Mouse (Mus musculus): ENCODE data around the gene Polr3h. TPM values are rescaled to one million over a fixed set of nuclear protein-coding genes. Genes with fewer than 3 reads are reported as not detected.

Gene Polr3h
- polyA plus RNA-seq, 1 experiment: 12.4 TPM

DNA sequence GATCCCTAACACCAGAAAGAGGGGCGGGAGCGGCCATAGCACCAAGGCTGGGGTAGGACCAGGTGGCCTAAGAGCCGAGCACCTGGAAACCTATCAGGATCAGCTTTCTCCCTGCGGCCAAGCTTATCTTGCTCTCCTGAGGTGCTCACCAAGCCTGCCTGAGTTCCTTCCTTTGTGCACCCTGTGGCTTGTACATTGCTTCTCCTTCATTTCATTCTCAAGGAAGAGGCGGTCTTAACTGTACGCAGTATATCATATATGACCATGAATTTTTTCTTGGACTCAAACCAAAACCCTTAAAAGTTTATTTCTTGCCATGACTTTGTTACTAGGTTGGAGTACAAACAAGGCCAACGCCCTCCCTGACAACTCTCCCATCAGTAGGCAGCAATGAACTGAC, 61.8 kb downstream of the Polr3h start:
- H3K27ac ChIP-seq (ENCODE audit: control insufficient read depth, insufficient read depth, low read depth, low read length, poor library complexity): no peak overlapping the region
- no peak for TF ChIP-seq CTCF (IDR thresholded peaks at IDR 0.05; ENCODE audit: control insufficient read depth, insufficient read depth, low read length)
- TF ChIP-seq POLR2A (IDR thresholded peaks at IDR 0.05; ENCODE audit: borderline replicate concordance, control insufficient read depth, low read depth, low read length): no peak
- no peak overlapping the region for H3K4me3 ChIP-seq (replicated peaks; ENCODE audit: control insufficient read depth, low read depth, low read length)
- WGBS: 71% methylated on average over 7 of the region's 7 CpGs
- H3K4me1 ChIP-seq (ENCODE audit: control insufficient read depth, insufficient read depth, low read length): no peaks in the 10 kb centered on the region; the same call in 1 of the 2 replicates

DNA sequence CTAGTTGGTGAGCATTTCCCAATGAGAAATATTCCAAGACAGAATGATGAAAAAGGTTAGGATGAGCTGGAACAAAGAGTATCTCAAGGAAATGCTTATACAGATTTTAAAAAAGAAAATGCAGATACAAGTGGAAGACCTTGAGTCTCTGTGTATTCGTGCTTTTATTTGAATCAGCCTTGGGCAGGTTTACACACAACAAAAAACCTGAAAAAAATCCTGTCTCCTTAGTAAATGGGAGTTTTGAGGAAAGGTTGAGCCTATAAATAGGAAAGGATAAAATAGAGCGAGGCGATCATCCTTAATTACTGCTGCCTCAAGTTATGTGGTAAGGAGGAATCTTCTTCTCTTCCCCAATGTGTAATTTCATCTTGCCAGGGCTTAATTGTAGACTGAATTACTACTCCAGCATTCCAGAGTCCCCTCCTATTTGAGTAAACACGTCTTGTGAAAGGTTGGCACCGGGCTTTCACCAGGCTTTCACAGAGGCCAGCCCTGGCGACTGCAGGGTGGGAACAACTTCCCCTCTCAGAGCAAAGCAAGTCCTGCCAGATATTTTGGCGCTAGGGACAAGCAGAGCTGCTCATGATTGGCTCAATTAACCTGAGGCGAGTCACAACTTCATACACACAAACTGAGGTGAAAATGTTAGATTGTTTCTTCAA, 65.4 kb downstream of the Polr3h start:
- WGBS: 21% methylated on average over 8 of the region's 8 CpGs
- H3K4me1 ChIP-seq (ENCODE audit: control insufficient read depth, insufficient read depth, low read length): no peaks in the 10 kb centered on the region; the same call in 1 of the 2 replicates
- TF ChIP-seq CTCF (IDR thresholded peaks at IDR 0.05; ENCODE audit: control insufficient read depth, insufficient read depth, low read length) (no peak), POLR2A (IDR thresholded peaks at IDR 0.05; ENCODE audit: borderline replicate concordance, control insufficient read depth, low read depth, low read length) (no peak)
- peak overlapping the region; percentile 29 for H3K27ac ChIP-seq (ENCODE audit: control insufficient read depth, insufficient read depth, low read depth, low read length, poor library complexity)
- H3K4me3 ChIP-seq (replicated peaks; ENCODE audit: control insufficient read depth, low read depth, low read length): no peak overlapping the region

DNA sequence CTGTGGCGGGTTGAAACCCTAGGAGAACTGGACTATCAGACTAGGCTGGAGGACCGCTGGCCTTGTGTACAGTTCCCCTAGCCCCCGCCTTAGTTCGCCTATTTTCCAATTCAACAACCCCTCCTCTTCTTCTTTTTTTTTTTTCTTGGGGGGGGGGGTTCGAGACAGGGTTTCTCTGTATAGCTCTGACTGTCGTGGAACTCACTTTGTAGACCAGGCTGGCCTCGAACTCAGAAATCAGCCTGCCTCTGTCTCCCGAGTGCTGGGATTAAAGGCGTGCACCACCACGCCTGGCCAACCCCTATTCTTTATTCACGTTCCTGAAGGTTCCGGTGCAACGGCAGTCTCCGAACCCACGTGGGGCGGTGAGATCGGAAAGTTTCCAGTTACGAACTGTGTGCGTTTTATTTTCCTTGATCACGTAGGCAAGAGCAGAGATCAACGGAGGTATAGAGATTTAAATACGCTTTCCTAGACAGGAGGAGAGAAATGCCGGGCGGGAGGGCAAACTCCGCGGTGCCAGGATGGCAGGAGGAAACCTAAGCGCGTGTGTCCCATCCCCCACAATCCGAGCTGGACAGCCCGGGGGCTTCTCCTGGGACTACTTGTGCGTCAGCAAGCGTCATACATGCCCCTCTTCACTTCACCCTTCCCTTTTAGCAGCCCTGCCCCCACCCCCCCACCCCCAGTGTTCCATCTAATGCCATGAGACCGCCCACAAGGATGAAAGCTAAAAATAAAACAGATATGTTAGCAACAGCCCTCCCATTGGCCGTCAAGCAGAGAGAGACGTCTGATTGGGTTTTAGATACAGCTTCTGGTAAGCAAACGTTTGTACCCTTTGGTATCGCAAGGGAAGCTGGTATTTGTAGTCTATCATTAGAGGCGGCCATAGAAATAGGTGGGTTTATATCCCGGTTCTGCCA, 66.4 kb downstream of the Polr3h start:
- under 1% methylated on average over 39 of the region's 39 CpGs for WGBS
- Histone ChIP-seq H3K4me1 (ENCODE audit: control insufficient read depth, insufficient read depth, low read length) (peaks cover 2% of the 10 kb centered on the region; the same call in 1 of the 2 replicates), H3K4me3 (replicated peaks; ENCODE audit: control insufficient read depth, low read depth, low read length) (peak overlapping the region; percentile 93), H3K27ac (ENCODE audit: control insufficient read depth, insufficient read depth, low read depth, low read length, poor library complexity) (peak overlapping the region; percentile 94)
- TF ChIP-seq POLR2A (IDR thresholded peaks at IDR 0.05; ENCODE audit: borderline replicate concordance, control insufficient read depth, low read depth, low read length) (peak; percentile 35; the same call in 1 of the 2 replicates), CTCF (IDR thresholded peaks at IDR 0.05; ENCODE audit: control insufficient read depth, insufficient read depth, low read length) (no peak)

DNA sequence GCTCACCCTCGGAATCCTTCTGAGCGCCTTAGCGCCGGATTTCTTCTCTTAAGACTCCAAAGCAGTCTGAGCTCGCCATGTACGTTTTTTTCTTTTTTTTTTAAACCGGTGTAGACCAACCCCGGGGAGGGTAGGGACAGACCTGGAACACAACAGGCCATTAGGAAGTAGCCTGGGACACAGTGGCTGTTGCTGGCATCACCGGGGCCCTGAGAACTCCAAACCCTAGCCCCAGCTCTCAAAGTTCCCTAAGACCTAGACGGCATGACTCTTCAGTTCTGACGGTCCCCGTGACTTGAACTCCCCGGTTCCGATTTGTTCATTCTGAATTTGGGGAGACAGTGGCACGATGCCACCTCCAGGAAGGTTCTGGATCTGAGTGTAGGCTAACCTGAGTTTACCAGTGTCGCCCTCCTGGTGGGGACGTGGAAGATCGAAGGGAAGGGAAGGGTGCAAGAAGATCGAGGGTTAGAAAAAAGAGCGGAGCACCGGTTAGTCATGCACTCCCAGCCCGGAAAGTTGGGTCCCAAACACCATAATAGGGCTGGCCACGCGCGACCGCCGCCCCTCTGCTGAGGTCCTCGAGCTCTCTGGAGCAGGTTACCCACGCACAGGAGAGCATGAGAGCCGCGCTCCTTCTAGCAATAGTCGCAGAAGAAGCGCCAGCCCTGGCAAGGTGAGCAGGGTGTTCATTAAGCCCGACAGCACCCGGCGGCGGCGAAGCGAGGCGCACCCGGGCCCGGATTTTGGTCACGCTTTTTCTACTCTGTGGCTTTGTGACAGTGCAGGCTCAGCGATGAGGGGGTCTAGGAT, 67.3 kb downstream of the Polr3h start, which contains the start of gene Tob2:
Tob2 (minus strand) TSS at position 280 of the 813 bp plus-strand sequence.
- TF ChIP-seq POLR2A (IDR thresholded peaks at IDR 0.05; ENCODE audit: borderline replicate concordance, control insufficient read depth, low read depth, low read length) (peak; percentile 47; the same call in 1 of the 2 replicates), CTCF (IDR thresholded peaks at IDR 0.05; ENCODE audit: control insufficient read depth, insufficient read depth, low read length) (no peak)
- peaks cover 2% of the 10 kb centered on the region; the same call in 1 of the 2 replicates for H3K4me1 ChIP-seq (ENCODE audit: control insufficient read depth, insufficient read depth, low read length)
- WGBS: under 1% methylated on average over 44 of the region's 44 CpGs
- peak within 1 kb of the TSS; percentile 94 for H3K27ac ChIP-seq (ENCODE audit: control insufficient read depth, insufficient read depth, low read depth, low read length, poor library complexity)
- peak within 1 kb of the TSS; percentile 93 for H3K4me3 ChIP-seq (replicated peaks; ENCODE audit: control insufficient read depth, low read depth, low read length)

DNA sequence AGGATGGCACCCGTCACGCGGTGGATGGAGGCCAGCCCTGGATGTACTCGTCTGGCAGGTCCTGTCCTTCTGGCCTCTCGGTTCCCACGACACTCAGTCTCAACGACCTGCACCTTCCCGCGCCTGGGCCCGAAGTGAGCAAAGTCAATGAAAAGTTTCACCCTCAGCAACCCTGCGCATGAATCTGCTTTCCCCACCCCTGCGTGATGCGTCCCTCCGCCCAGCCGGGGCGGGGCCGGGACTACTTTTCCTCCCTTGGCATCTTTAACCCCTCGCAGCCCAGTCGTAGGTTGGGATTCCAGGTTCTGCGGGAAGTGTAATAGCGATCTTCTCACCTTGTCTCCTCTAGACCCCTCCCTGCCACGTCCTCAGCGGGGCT, 67.9 kb downstream of the Polr3h start:
- H3K4me3 ChIP-seq (replicated peaks; ENCODE audit: control insufficient read depth, low read depth, low read length): peak overlapping the region; percentile 93
- WGBS: under 1% methylated on average over 23 of the region's 23 CpGs
- TF ChIP-seq POLR2A (IDR thresholded peaks at IDR 0.05; ENCODE audit: borderline replicate concordance, control insufficient read depth, low read depth, low read length): peak; percentile 100
- peak; percentile 8; the same call in 1 of the 2 replicates for TF ChIP-seq CTCF (IDR thresholded peaks at IDR 0.05; ENCODE audit: control insufficient read depth, insufficient read depth, low read length)

DNA sequence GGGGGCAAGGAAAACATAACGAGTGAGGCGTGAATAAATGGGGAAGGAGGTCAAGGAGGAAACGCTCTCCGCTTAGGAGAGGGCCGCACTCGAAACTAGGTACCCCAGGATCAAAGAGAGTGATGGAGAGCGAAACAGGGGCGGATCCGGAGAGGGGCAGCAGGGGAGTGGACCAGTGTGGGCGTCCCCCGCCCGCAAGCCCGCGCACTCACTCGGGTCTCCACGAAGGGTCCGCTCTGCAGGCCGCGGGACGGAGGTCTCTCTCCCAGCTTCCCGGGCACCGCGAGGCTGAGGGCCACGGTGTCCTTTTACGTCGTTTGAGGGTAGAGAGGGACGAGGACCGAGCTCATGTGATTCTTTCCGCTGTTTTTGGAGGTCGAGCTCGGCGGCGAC, 68.3 kb downstream of the Polr3h start:
- WGBS: under 1% methylated on average over 33 of the region's 33 CpGs
- H3K4me1 ChIP-seq (ENCODE audit: control insufficient read depth, insufficient read depth, low read length): peaks cover 2% of the 10 kb centered on the region; the same call in 1 of the 2 replicates
- H3K27ac ChIP-seq (ENCODE audit: control insufficient read depth, insufficient read depth, low read depth, low read length, poor library complexity): peak overlapping the region; percentile 89
- no peak for TF ChIP-seq CTCF (IDR thresholded peaks at IDR 0.05; ENCODE audit: control insufficient read depth, insufficient read depth, low read length)
- TF ChIP-seq POLR2A (IDR thresholded peaks at IDR 0.05; ENCODE audit: borderline replicate concordance, control insufficient read depth, low read depth, low read length): no peak
- H3K4me3 ChIP-seq (replicated peaks; ENCODE audit: control insufficient read depth, low read depth, low read length): peak overlapping the region; percentile 93

More for the DNA sequence above, 67.9 kb downstream of the Polr3h start:
- Histone ChIP-seq H3K27ac (ENCODE audit: control insufficient read depth, insufficient read depth, low read depth, low read length, poor library complexity) (peak overlapping the region; percentile 94), H3K4me1 (ENCODE audit: control insufficient read depth, insufficient read depth, low read length) (peaks cover 2% of the 10 kb centered on the region; the same call in 1 of the 2 replicates)

DNA sequence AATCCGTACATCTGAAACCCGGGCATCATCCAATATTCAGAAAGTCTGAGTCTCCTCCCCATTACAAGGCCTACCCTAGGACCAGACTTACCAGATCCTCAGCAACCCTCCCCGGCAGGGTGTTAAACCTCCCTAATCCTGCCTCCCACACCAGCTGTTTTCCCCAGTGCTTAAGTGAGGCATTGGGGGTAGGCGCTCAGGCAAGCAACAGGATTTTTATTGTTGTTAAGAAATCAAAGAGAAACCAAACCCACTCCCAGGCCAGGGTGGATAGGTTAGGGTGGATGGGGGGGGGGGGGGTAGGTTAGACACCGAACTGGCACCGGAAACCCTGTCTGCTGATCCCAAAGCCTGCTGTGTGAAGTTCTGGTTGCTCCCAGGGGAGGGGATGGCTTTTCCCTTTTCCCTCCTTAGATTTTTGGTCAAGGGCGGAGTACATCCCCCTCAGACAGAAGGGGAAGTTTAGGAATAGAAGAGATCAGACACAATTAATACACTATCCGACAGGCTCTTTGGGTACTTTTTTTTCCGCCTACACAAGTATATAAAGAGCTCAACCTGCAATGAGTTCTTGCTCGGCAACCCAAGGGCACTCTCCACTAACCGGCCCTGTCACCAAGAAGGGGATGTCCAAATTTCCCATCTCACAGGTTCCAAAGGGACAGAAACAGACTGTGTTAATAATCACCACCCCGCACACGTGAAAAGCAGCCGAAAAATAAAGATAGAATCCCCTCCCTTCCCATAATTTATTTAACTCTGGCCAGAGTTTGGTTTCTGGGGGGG, 68.9 kb downstream of the Polr3h start:
- H3K4me3 ChIP-seq (replicated peaks; ENCODE audit: control insufficient read depth, low read depth, low read length): peak overlapping the region; percentile 93
- peak overlapping the region; percentile 89; the same call in 1 of the 2 replicates for H3K27ac ChIP-seq (ENCODE audit: control insufficient read depth, insufficient read depth, low read depth, low read length, poor library complexity)
- under 1% methylated on average over 14 of the region's 14 CpGs for WGBS
- TF ChIP-seq POLR2A (IDR thresholded peaks at IDR 0.05; ENCODE audit: borderline replicate concordance, control insufficient read depth, low read depth, low read length) (no peak), CTCF (IDR thresholded peaks at IDR 0.05; ENCODE audit: control insufficient read depth, insufficient read depth, low read length) (no peak)
- peaks cover 2% of the 10 kb centered on the region; the same call in 1 of the 2 replicates for H3K4me1 ChIP-seq (ENCODE audit: control insufficient read depth, insufficient read depth, low read length)
